Mouse (Mus musculus): Measurements from ENCODE around the gene Kcnj9.

The Kcnj9 gene

DNA sequence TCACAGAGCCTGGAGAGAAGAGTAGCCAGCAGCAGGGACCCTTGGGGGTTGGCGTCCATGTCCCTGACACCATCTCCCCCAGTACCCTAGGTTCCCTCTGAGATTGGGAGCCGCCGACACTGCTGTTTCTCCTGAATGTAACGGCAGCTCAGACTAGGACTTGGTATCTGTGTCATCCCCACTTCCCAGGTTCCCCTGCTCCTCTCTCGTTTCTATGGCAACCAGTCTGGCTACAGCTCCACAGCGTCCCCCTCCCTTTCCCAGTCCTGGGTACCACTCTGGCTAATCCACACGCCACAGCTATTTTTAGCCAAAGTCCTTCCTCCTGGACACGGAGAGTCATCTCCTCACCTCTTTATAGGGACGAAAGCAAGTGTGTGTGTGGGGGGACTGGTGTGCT is at the start of gene Kcnj9:
Kcnj9 (minus strand) TSS at position 188 of the 400 bp plus-strand sequence.
- no peak for DNase-seq (ENCODE audit: low spot score)

DNA sequence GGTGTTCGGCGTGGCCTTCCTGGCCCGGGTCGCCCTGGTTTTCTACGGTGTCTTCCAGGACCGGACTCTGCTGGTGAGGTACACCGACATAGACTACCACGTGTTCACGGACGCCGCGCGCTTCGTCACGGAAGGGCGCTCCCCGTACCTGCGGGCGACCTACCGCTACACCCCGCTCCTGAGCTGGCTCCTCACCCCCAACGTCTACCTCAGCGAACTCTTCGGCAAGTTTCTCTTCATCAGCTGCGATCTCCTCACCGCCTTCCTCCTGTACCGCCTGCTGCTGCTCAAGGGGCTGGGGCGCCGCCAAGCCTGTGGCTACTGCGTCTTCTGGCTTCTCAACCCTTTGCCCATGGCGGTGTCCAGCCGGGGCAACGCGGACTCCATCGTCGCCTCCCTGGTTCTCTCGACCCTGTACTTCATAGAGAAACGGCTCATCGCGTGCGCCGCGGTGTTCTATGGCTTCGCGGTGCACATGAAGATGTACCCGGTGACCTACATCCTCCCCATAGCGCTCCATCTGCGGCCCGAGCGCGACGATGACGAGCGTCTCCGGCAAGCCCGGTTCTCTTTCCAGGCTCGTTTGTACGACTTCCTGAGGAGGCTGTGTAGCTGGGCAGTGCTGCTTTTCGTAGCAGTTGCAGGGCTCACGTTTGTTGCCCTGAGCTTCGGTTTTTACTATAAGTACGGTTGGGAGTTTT is 47.8 kb upstream of the Kcnj9 start:
- DNase-seq (ENCODE audit: low spot score), result peak; percentile 11

DNA sequence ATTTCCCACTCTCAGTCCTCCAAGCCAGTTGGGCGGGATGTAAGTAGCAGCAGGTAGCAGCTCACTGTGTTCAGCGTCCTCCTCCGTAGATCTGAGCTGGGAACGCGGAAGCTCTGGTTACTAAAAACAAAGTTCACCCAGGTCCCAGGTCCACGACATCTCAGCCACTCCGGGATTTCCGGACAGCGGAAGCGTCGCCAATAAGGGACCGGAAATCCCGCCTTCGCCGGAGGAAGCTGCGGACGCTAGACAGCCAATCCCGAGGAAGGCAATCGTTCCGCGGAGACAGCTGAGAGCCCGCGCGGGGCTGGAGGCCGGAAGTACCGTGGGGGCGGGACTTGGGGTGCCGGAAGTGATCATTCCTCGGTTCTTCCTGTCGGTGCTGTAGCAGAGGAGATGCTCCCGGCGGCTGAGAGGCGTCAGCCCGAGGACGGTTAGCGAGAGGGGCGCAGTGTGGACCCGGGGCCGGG is 47.1 kb upstream of the Kcnj9 start, which contains the start of gene Pigm:
Pigm (plus strand) TSS at position 349 of the 470 bp plus-strand sequence.
- DNase-seq (ENCODE audit: low spot score), result peak; percentile 97

DNA sequence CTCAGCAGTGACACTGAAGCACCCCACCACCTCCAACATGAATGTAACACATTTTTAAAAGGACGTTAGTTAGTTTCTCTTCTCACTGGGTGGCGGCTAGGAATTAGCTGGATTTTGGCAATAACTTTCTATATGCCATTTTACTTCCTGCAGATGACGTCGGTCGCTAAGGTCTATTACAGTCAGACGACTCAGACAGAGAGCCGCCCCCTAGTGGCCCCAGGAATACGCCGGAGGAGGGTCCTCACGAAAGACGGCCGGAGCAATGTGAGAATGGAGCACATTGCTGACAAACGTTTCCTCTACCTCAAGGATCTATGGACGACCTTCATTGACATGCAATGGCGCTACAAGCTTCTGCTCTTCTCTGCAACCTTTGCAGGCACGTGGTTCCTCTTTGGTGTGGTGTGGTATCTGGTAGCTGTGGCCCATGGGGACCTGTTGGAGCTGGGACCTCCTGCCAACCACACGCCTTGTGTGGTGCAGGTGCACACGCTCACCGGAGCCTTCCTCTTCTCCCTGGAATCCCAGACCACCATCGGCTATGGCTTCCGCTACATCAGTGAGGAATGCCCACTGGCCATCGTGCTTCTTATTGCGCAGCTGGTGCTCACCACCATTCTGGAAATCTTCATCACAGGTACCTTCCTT is 39.8 kb upstream of the Kcnj9 start:
- DNase-seq (ENCODE audit: low spot score), result peak; percentile 18

DNA sequence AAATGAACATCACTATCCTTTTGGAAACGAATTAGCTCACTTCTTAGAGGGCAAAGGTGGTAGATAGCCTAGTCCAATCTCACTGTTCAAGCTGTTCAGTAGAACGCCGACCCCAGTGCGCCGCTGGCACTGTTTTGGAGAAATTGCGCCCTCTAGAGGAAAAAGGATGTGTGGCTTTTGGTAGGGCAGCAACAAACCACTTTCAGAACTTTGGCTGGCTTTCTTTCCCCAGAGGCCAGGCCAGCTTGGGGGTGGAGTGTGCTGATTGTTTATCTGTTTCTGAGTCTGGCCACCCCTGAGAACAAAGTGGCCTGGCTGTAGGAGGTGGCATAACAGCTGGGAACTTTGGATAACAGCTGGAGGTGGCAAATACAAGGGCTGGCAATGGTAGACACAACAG is 35.6 kb upstream of the Kcnj9 start:
- DNase-seq (ENCODE audit: low spot score), result peak; percentile 28

DNA sequence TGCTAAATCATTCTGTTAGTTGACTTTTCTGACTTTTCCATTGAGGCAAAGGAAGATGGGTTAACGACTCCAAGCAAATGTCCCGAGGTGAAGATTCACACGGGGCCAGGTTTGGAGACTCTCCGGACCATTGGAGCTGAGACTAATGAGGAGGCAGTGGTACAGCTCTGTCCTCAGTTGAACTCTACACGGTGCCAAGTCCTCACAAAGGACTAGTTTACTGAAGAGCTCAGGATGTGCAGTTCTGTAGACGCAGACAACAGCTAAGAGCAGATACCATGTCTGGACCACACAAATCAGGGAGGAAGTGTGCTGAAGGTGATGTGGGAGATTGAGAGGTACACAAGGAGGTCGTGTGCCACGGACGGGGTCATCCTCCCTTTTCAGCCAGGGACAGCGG is 29.2 kb upstream of the Kcnj9 start:
- DNase-seq (ENCODE audit: low spot score), result no peak

DNA sequence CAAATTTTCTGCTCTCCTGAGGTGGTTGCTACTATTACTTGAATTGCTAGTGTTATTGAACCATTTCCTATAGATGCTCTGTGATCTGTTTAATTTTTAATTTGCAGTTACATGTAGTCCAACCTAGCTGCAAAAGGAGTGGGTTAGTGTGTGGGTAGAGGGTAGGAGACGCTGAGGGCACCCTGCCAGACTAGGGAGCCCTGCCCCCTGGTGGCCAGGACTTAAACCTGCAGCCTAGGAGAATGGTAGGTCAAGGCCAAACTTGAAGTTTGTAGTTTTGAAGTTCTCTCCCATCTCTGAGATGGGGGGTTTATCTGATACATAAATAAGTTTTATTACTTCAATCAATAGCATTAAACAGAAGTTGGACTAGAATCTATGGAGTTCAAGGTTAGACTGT is 28.4 kb upstream of the Kcnj9 start:
- no peak for DNase-seq (ENCODE audit: low spot score)

DNA sequence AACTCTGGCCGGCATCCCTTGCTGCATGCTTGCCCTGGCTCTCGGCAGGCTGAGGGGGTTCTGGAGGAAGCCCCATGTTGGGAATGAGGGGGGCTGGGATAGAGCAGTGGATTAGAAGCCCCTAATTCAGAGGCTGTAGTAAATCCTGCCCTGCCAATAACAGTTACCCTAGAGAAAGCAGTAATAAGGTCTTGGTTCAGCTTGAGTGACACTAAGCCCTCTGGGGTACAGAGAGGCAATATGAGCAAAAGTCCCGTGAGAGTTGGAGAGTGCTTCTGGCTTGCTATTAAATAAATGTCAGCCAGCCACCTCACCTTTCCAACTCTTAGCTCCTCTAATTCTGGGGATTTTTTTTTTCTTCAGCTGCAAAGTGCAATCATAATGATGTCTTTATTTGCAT is 26.2 kb upstream of the Kcnj9 start:
- DNase-seq (ENCODE audit: low spot score), result no peak

DNA sequence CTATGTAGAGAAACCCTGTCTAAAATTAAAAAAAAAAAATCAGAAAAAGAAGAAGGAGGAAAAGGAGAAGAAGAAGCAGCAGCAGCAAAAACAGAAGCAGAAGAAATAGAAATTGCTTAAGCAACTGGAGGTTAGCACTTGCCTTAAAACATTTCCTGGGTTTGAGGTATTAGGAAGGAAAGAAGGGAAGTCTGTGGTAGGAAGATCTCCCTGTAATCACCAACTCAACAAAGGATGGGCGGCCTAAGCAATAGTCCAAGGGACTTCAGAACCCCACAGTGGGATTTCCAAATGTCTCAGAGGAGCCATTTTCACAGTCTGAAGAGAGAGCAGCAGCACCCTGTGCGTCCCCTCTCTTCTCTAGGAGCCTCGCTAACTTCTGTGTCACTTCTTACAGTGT is 23.3 kb upstream of the Kcnj9 start:
- DNase-seq (ENCODE audit: low spot score), result no peak

DNA sequence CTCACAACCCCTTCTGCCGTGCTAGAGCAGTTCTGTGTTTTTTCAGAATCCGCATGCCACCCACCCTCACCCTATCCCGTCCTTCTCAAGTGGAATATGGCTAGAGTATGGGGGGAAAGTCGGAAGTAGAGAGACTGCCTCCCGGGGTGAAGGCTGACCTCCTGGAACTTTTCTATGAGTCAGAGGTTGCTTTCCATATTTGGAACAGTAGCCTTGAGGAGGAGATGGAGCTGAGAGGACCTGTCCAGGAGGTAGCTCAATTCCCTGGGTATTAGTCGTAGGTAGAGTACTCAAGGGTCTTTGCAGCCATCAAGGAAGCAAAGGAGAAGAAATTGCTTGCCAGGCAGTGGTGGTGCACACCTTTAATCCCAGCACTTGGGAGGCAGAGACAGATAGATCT is 22.9 kb upstream of the Kcnj9 start:
- DNase-seq (ENCODE audit: low spot score), result no peak

DNA sequence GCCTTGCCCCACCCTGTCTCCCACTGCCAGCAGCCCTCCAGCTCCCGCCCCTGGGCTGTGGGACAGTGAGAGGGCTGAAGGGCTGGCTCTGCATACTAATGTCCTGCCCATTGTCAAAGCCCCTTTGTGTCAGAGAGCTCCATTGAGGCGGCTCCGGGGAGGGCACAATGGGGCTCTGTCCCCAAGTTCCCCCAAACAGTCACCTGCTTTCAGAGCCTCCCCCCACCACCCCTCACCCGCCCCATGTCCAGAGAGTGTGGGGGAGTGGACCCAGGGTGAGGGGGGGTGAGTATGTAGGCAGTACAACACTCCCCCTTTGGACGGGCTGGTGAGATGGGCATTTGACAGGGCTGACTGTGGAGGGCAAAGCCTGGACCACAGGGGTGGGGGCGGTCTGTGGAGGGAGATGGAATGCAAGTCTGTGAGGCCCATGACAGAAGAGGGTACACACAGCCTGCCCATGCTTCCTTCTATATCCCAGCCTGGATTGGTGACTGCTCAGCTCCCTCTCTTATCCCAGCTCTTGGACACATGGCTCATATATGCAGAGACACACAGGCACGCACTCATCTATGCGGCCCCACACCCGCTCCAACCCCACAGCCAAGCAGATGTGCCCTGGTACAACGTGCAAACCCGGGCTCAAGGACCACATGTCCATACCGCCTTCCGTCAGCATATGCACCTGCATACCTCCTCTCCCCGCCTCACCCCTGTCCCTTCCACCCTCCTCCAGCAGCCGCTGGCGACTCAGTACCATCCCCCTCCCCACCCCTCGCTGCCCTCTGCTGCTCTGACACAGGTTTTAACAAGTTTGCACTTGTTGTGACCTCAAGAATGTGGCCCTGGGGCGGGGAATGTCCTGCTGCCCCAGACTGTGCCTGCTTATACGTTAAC is 21.0 kb upstream of the Kcnj9 start:
- DNase-seq (ENCODE audit: low spot score), result peak; percentile 21

DNA sequence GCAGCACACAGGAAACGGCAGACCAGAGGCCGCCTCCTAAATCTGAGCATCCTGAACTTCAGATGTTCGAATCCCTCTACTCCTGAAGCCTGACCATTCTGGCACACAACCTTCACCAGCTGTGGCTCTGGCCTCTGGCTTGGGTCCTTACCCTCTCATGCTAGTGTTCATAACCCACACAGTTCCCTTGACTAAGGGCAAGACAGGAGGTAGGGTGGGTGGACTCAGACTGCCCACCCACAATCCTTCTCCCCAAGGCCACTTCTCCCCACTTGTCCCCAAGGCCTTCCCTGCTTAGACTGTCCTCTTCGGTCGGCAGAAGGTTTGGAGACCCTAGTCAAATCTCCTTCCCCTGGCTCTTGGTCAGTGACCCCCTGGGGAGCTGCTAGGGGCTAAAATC is 20.4 kb upstream of the Kcnj9 start:
- no peak for DNase-seq (ENCODE audit: low spot score)

DNA sequence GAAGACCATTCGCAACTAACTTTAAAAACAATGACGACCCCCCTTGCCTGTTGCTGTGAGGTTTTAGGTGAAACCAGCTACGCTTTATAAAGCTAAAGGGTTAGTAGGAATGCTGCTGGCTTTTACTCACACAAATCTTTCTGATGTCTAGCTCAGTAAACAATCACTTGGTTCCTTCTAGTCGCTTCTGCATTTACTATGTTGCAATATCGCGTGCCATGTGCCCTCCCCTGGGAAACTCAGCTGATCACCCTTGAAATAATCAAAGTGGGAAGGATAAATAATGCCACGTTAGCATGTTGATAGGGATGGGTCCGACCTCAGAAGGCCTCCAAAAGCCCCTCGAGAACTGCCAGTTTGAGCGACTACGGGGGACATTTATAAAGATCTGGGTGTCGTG is 18.3 kb upstream of the Kcnj9 start:
- no peak for DNase-seq (ENCODE audit: low spot score)

DNA sequence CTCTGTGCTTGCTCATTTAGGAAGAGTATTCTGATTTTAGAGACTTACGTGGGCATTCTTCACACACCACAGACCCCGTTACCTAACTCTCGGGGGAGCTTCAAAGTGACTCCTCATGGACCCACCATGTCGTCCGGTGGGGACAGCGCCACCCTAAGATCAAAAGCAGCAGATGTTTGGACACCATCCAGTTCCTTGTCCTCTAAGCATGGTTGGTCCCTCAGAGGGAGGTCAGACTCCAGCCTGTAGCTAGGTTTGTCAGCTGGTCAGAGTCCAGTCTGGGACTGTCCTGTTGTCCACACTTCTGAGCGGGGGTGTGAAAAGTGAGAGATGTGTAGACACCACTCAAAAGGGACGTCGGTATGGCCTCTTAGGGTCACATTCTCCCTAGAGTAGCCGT is 17.6 kb upstream of the Kcnj9 start:
- DNase-seq (ENCODE audit: low spot score), result no peak

DNA sequence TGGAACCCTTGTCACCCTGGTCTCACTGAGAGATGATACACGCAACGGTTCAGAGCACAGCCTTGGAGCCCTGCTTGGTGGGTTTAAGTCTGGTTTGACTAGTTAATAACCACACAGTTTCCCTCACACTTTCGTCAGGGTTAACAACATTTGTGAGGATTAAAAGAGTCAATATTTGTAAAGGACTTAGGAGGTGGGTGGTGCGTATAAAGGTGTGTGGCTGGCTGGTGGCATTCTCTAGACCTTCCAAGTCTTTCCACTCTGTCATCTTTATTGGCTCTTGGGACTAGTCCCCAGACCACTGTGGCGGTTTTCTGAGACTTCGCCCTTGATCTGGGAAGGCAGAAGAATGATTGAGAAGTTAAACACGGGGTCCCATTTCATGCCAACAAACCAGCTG is 15.7 kb upstream of the Kcnj9 start:
- DNase-seq (ENCODE audit: low spot score), result no peak

DNA sequence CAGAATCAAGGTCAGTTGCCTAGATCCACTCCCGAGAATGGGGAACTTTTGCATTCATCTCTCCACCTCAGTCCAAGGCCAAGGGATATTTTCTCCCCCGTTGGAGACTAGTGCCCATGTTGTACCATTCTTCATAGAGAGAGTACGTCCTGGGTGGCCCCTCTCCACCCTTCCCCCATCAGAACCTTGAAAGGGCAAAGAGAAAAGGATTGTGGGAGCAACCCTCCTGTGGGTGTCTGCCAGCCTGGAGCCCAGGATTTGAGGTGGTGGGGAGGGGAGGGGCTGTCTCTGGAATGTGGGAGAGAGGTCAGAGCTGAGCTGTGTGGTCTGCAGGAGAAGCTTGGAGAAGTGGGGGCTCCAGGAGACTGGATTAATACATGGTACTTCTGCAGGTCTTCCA is 14.8 kb upstream of the Kcnj9 start:
- no peak for DNase-seq (ENCODE audit: low spot score)

DNA sequence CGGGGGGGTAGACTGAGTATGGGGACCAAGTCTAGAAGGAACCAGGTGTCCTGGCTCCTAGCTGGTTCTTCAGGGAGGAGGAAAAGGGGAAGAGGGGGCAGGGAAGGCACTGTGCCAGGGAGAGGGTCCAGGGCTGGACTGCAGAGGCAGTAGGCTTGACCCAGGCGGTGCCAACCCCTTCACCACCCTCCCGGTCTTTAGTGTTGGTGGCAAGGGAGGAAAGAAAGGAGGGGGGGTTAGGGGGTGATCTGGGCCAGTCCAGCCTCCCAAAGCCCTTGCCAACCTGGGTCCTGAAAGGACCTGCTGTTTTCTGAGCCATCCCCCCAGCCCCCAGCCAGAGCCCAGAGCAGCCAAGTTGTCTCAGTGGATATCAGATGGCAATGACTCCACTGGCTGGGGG is 13.6 kb upstream of the Kcnj9 start:
- DNase-seq (ENCODE audit: low spot score), result no peak

DNA sequence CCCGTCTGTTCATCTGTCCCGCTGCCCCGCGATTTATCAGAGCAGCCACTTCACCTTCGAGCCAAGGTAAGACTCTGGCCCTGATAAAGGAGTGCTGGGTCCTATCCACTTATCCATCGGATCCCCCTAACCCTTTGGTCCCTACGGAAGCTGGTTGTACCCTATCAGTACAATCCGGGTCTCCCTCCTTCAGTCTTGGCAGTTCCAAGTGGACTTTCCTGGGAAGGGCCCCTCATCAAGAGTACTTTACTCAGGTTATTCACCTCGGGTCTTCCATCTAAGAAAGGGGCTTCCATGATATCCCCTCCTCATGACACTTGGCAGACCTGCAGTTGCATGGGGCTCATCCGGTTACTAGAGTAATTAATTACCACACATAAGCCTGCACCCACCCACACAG is 12.3 kb upstream of the Kcnj9 start:
- no peak for DNase-seq (ENCODE audit: low spot score)

DNA sequence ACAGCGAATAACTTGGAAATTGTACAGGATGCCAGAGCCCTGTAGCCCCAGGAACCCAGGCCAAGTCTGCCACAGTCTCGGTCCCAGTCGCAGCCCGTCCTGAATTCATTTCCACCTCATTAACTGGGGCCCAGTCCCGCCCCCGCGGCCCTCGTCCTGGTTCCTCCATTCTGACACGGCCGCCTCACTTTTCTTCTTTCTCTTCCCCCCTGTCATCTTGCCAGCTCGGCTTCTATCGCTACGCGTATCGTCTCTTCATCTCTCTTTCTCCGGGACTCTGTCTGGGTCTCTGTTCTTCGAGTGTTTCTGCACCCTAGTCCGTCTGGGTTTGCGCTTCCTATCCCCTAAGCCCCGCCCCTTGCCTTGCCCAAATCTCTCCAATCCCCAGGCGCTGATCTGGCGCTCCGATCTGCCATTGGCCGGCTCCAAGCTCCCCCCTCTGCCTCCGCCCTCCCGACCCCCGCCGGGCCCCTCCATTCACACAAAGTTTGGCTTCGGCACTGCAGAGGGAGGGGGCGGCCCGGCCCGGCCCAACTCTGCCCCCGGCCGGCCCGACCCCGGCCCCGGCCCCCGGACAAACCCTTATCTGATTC is 11.7 kb upstream of the Kcnj9 start, which contains the start of gene Kcnj10:
Kcnj10 (plus strand) TSS at position 482 of the 593 bp plus-strand sequence.
- peak; percentile 76 for DNase-seq (ENCODE audit: low spot score)

DNA sequence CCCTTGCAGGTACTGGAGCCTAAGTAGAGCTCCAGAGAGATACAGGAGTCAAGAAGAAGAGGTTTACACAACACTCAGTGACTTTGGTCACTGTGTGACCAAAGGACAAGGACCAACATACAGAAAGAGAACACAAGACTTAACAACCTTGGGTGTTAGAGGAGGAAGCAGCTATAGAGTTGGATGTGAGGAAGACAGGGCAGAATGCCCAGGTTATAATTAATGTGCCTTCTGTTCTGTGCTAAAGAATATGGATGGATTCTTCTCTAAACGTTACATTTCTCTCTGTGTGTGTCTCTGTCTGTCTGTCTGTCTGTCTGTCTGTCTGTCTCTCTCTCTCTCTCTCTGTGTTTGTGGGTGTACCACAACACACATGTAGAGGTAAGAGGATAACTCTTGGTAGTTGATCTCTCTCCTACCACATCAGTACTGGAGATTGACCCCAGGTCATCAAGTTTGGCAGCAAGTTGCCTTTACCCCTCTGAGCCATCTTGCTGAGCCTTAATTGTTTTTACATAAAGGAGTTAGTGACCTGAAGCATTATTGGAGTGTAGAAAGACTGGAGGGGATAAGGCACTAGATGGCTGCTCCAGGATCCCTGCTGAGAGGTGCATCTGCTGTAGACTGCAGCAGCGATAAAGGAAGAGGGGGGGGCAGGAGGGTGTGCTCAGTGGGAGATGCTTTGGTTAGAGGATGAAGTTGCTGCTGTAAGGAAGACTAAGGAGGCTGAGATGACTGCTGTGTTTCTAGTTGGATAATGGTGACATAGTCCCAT is 8.5 kb upstream of the Kcnj9 start:
- DNase-seq (ENCODE audit: low spot score), result no peak

DNA sequence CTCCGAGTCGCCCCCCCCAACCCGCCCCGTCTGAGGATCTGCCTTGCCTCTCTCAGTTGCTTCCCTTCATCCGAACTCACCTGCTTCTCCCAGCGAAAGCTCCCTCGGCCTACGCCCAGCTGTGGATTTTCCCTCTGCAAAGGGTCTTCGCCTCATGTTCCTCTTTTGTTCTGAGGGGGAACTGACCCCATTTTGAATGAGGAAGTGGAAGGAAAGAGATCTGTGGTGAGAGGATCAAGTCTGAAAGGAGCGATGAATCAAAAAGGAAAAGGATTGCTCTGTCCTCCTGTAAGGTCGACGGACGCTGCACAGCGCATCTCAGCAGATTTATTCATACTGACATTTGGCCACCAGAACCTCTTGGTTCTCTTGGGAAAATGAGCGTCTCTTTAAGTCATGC is 6.7 kb upstream of the Kcnj9 start:
- DNase-seq (ENCODE audit: low spot score), result no peak

DNA sequence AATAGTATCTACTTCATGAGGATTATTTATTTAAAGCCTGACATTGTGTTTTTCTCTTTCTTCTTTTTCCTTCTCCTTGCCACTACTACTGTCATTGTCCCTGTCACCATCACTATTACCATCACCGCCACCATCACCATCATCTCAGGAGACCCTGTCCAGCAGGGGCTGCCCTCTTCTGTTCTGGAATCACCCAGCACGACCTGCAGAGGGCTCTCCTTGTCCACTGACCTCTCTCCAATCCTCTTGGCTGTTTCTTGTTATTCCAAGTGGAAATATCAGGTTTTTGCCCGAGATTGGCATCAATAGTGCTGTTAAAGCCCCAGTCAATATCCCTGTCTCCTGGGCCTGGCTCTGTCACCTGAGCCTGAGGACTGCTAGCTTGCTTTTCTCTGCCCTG is 4.4 kb upstream of the Kcnj9 start:
- DNase-seq (ENCODE audit: low spot score), result no peak

All from yolk sac, embryonic 10.5 days (tissue).